Mouse (Mus musculus): ENCODE data around the gene Grm1.

DNA sequence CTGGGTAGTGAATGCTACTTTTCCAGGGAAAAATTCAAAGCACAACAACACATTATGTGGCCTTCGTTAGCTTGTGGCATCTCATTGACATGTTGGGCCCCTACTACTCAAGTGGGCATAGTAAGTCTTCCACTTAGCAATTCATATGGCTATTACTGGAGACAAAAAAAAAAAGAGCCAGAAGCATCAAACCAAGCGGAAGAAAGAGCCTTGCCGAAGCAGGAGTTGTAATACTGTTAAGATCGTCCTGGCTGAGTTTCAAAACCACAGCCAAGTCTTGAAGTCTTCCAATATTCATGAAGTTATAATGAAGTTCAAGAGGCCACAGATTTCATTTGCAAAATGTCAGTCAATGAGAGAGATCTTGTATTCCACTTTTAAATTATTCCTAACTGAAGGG, 319.1 kb downstream of the Grm1 start:
- no peak for TF ChIP-seq CTCF (IDR thresholded peaks at IDR 0.05; ENCODE audit: control insufficient read depth, insufficient read depth, insufficient read length)
- TF ChIP-seq MYOD1 (IDR thresholded peaks at IDR 0.05; ENCODE audit: control insufficient read depth, insufficient read length, low read depth): no peak
- no peak for TF ChIP-seq MYOG (IDR thresholded peaks at IDR 0.05; ENCODE audit: control insufficient read depth, extremely low read depth, insufficient read length)
- no peak for TF ChIP-seq MAX (IDR thresholded peaks at IDR 0.05)
- no peak for TF ChIP-seq USF1 (IDR thresholded peaks at IDR 0.05; ENCODE audit: low read depth)
- no peak for TF ChIP-seq CEBPB (IDR thresholded peaks at IDR 0.05; ENCODE audit: low read depth)
- no peak for TF ChIP-seq FOSL1 (IDR thresholded peaks at IDR 0.05; ENCODE audit: insufficient read depth, low read length, poor library complexity, severe bottlenecking)
